Mouse (Mus musculus) neural tube, embryonic 14.5 days (tissue): Measurements from ENCODE around the gene 9230112D13Rik. TPM values are rescaled to one million over a fixed set of nuclear protein-coding genes. Genes with fewer than 3 reads are reported as not detected.

Experiments
- ATAC-seq: fragments of 200-750 bp; cut with Nextera tagmentation; 2 replicates; pipeline ENCODE4 v1.8.0; 2017; ENCODE audit warnings: low read depth, mild to moderate bottlenecking, moderate TSS enrichment, moderate library complexity
- H3K27ac ChIP-seq: fragments of 300-500 bp; sonication (generic); 2 replicates; pipeline ENCODE4 v1.5.1; 2014; ENCODE audit warnings: low read depth, mild to moderate bottlenecking, control low read depth, low read length, moderate library complexity, mixed read lengths
- H3K27me3 ChIP-seq: fragments of 300-500 bp; sonication (generic); 2 replicates; pipeline ENCODE4 v1.6.1; 2014; ENCODE audit warnings: low read length; ENCODE audit not compliant: control insufficient read depth, insufficient read depth
- H3K36me3 ChIP-seq: fragments of 300-500 bp; sonication (generic); 2 replicates; pipeline ENCODE4 v1.6.1; 2014; ENCODE audit warnings: low read length, mixed read lengths; ENCODE audit not compliant: control insufficient read depth, insufficient read depth
- H3K4me1 ChIP-seq: fragments of 300-500 bp; sonication (generic); 2 replicates; pipeline ENCODE4 v1.6.1; 2014; ENCODE audit warnings: low read length; ENCODE audit not compliant: control insufficient read depth, insufficient read depth
- H3K4me2 ChIP-seq: fragments of 300-500 bp; sonication (generic); 2 replicates; pipeline ENCODE4 v1.6.1; 2014; ENCODE audit warnings: mild to moderate bottlenecking, low read depth, low read length, control low read depth
- H3K4me3 ChIP-seq: fragments of 300-500 bp; sonication (generic); 2 replicates; pipeline ENCODE4 v1.5.1; 2014; ENCODE audit warnings: low read depth, low read length, control low read depth, mixed read lengths
- H3K9ac ChIP-seq: fragments of 300-500 bp; sonication (generic); replicated peaks from 2 replicates; pipeline ENCODE4 v1.6.1; 2014; ENCODE audit warnings: low read depth, mild to moderate bottlenecking, control low read depth, low read length, mixed read lengths
- H3K9me3 ChIP-seq: fragments of 300-500 bp; sonication (generic); 2 replicates; pipeline ENCODE4 v1.6.1; 2016; ENCODE audit warnings: low read length; ENCODE audit not compliant: control insufficient read depth
- WGBS: fragments of 180-500 bp; shearing (Covaris S2); extraction: QIAGEN DNeasy Blood & Tissue Kit; methylation state at CpG from one replicate; pipeline ENCODE4 v1.1.7; 2014; 5-methylcytosine and 5-hydroxymethylcytosine counted together
- polyA plus RNA-seq: library from polyadenylated mRNA; unstranded; fragments of >200 nt; fragmentation: Nextera tagmentation; extraction: Ambion mirVana; gene quantifications from 2 replicates; pipeline ENCODE4 v1.2.1, GENCODE M21; 2014

9230112D13Rik gene
- polyA plus RNA-seq, 1 experiment from 2014 or later = not detected

- no peaks in the 10 kb centered on the region for H3K4me1 ChIP-seq
- H3K9me3 ChIP-seq = no peaks in the 10 kb centered on the region
- no peak overlapping the region for H3K9ac ChIP-seq
- H3K36me3 ChIP-seq = no peaks in the 10 kb centered on the region
- H3K27me3 ChIP-seq = no peaks in the 10 kb centered on the region
- H3K27ac ChIP-seq = no peak overlapping the region
- H3K4me2 ChIP-seq = no peak overlapping the region
- no peak for ATAC-seq
- H3K4me3 ChIP-seq = no peak overlapping the region
- WGBS = 82% methylated on average over 5 of the region's 5 CpGs
Observed at GRCm38 (mm10) chr14:34564646-34565045, 42.0 kb upstream of the 9230112D13Rik start.

- Histone ChIP-seq H3K9me3 (no peaks in the 10 kb centered on the region), H3K4me3 (no peak overlapping the region), H3K4me1 (no peaks in the 10 kb centered on the region), H3K4me2 (no peak overlapping the region), H3K36me3 (no peaks in the 10 kb centered on the region), H3K9ac (no peak overlapping the region), H3K27ac (no peak overlapping the region), H3K27me3 (no peaks in the 10 kb centered on the region)
- ATAC-seq = no peak
- 14% methylated on average over 2 of the region's 2 CpGs for WGBS
Observed at GRCm38 (mm10) chr14:34562393-34562792, 39.8 kb upstream of the 9230112D13Rik start.

GRCm38 (mm10) chr14:34561647-34562046 lies 39.0 kb upstream of the 9230112D13Rik start:
- Histone ChIP-seq H3K4me1 (no peaks in the 10 kb centered on the region), H3K27ac (no peak overlapping the region), H3K4me3 (no peak overlapping the region), H3K9me3 (no peaks in the 10 kb centered on the region), H3K36me3 (no peaks in the 10 kb centered on the region), H3K27me3 (no peaks in the 10 kb centered on the region), H3K9ac (no peak overlapping the region), H3K4me2 (no peak overlapping the region)
- WGBS = 92% methylated on average over 8 of the region's 8 CpGs
- ATAC-seq = no peak

- no peaks in the 10 kb centered on the region for H3K9me3 ChIP-seq
- H3K36me3 ChIP-seq = no peaks in the 10 kb centered on the region
- ATAC-seq = no peak
- no peak overlapping the region for H3K9ac ChIP-seq
- H3K27me3 ChIP-seq = no peaks in the 10 kb centered on the region
- H3K4me3 ChIP-seq = no peak overlapping the region
- 90% methylated on average over 9 of the region's 9 CpGs for WGBS
- no peak overlapping the region for H3K4me2 ChIP-seq
- H3K27ac ChIP-seq = no peak overlapping the region
- H3K4me1 ChIP-seq = no peaks in the 10 kb centered on the region
Observed at GRCm38 (mm10) chr14:34558947-34559346, 36.3 kb upstream of the 9230112D13Rik start.

- Histone ChIP-seq H3K27ac (no peak overlapping the region), H3K9ac (no peak overlapping the region)
- 58% methylated on average over 13 of the region's 13 CpGs for WGBS
Observed at GRCm38 (mm10) chr14:34555211-34555610, 32.6 kb upstream of the 9230112D13Rik start.

GRCm38 (mm10) chr14:34554047-34554446 lies 31.4 kb upstream of the 9230112D13Rik start:
- Histone ChIP-seq H3K4me1 (no peaks in the 10 kb centered on the region), H3K9ac (no peak overlapping the region), H3K4me2 (no peak overlapping the region), H3K36me3 (no peaks in the 10 kb centered on the region), H3K4me3 (no peak overlapping the region), H3K27ac (no peak overlapping the region), H3K27me3 (no peaks in the 10 kb centered on the region), H3K9me3 (no peaks in the 10 kb centered on the region)
- WGBS = 72% methylated on average over 3 of the region's 3 CpGs
- ATAC-seq = no peak

More at GRCm38 (mm10) chr14:34555211-34555610, 32.6 kb upstream of the 9230112D13Rik start:
- Histone ChIP-seq H3K27me3 (no peaks in the 10 kb centered on the region), H3K36me3 (no peaks in the 10 kb centered on the region), H3K9me3 (no peaks in the 10 kb centered on the region), H3K4me2 (no peak overlapping the region), H3K4me3 (no peak overlapping the region), H3K4me1 (no peaks in the 10 kb centered on the region)
- peak; percentile 29; the same call in 1 of the 2 replicates for ATAC-seq

- H3K27ac ChIP-seq = no peak overlapping the region
- no peaks in the 10 kb centered on the region for H3K36me3 ChIP-seq
- no peak overlapping the region for H3K9ac ChIP-seq
- no peak for ATAC-seq
- 90% methylated on average over 6 of the region's 6 CpGs for WGBS
- no peak overlapping the region for H3K4me3 ChIP-seq
- no peaks in the 10 kb centered on the region for H3K27me3 ChIP-seq
- no peak overlapping the region for H3K4me2 ChIP-seq
- no peaks in the 10 kb centered on the region for H3K9me3 ChIP-seq
- 0 out of 2 replicates have a peak, but pooled peaks cover under 1% of the 10 kb centered on the region for H3K4me1 ChIP-seq
Observed at GRCm38 (mm10) chr14:34553470-34553869, 30.9 kb upstream of the 9230112D13Rik start.

- Histone ChIP-seq H3K27ac (no peak overlapping the region), H3K9me3 (no peaks in the 10 kb centered on the region), H3K4me3 (no peak overlapping the region), H3K4me2 (no peak overlapping the region), H3K36me3 (no peaks in the 10 kb centered on the region), H3K4me1 (0 out of 2 replicates have a peak, but pooled peaks cover 3% of the 10 kb centered on the region), H3K27me3 (no peaks in the 10 kb centered on the region), H3K9ac (no peak overlapping the region)
- WGBS = 90% methylated on average over 5 of the region's 5 CpGs
- ATAC-seq = no peak
Observed at GRCm38 (mm10) chr14:34552226-34552625, 29.6 kb upstream of the 9230112D13Rik start.

- ATAC-seq = peak; percentile 97
- no peaks in the 10 kb centered on the region for H3K36me3 ChIP-seq
- under 1% methylated on average over 53 of the region's 55 CpGs for WGBS
- H3K9me3 ChIP-seq = no peaks in the 10 kb centered on the region
- H3K4me3 ChIP-seq = peak overlapping the region; percentile 73
- peak overlapping the region; percentile 84 for H3K27ac ChIP-seq
- H3K4me2 ChIP-seq = peak overlapping the region; percentile 79
- no peaks in the 10 kb centered on the region for H3K27me3 ChIP-seq
- peak overlapping the region; percentile 96 for H3K9ac ChIP-seq
- H3K4me1 ChIP-seq = 0 out of 2 replicates have a peak, but pooled peaks cover 3% of the 10 kb centered on the region
Observed at GRCm38 (mm10) chr14:34549004-34549671, 26.5 kb upstream of the 9230112D13Rik start.
